Mouse (Mus musculus): Measurements from ENCODE around the gene Ccdc122. TPM values are rescaled to one million over a fixed set of nuclear protein-coding genes. Genes with fewer than 3 reads are reported as not detected.

Ccdc122 gene
- polyA plus RNA-seq, 1 experiment: 0.47 TPM

DNA sequence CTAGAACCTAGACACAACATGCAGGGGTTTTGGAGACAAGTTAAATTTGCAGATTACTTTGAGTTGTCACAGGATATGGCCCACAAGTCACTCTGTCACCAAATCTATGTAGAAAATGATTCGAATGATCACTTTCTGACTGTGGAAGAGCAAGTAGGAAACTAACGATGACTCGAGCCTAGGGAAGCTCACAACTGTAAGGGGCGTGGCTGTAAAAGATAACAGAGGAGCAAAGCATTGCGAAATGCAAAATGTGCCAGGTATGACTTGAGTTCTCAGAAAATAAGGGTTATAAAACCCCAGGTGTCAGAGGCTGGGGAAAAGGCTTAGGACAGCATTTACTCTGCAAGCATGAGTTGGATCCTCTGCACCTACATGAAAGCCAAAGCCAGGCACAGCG lies 19.4 kb upstream of the Ccdc122 start:
- H3K27ac ChIP-seq (ENCODE audit: insufficient read depth, low read depth, low read length): no peak overlapping the region
- TF ChIP-seq POLR2A (IDR thresholded peaks at IDR 0.05; ENCODE audit: low read depth, low read length) (no peak), CTCF (IDR thresholded peaks at IDR 0.05; ENCODE audit: extremely low read depth, insufficient read length, insufficient replicate concordance, low read depth, low read length) (no peak)
- peaks cover 1% of the 10 kb centered on the region; the same call in 1 of the 2 replicates for H3K36me3 ChIP-seq (ENCODE audit: control insufficient read depth, insufficient read depth, low read length)
- H3K27me3 ChIP-seq (ENCODE audit: control insufficient read depth, insufficient read depth, low read length): no peaks in the 10 kb centered on the region
- no peak overlapping the region for H3K4me3 ChIP-seq (ENCODE audit: low read depth, low read length)
- H3K4me1 ChIP-seq (ENCODE audit: control insufficient read depth, insufficient read depth, insufficient read length, low read length): peaks cover 2% of the 10 kb centered on the region; the same call in 1 of the 2 replicates
- 25% methylated on average over 6 of the region's 6 CpGs for WGBS

DNA sequence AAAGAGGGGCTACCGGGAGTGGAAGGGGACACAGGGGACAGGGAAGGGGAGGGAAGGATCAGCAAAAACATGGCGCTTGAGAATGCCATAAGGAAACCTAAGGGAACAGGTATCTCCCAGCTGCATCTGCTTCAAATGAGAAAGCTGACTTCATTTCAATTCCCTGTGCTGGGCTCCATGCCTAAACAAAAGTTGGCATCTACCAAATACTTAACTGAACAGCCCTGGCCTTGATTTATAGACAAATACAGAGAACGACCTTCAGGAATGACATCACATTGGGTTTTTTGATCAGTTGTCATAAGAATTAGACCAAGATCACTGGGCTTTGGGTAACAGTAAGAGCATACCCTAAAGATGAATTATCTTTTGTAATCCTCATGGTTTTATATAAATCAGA lies 12.1 kb upstream of the Ccdc122 start:
- TF ChIP-seq CTCF (IDR thresholded peaks at IDR 0.05; ENCODE audit: extremely low read depth, insufficient read length, insufficient replicate concordance, low read depth, low read length) (no peak), POLR2A (IDR thresholded peaks at IDR 0.05; ENCODE audit: low read depth, low read length) (no peak)
- no peaks in the 10 kb centered on the region for H3K27me3 ChIP-seq (ENCODE audit: control insufficient read depth, insufficient read depth, low read length)
- 87% methylated on average over 3 of the region's 3 CpGs for WGBS
- H3K36me3 ChIP-seq (ENCODE audit: control insufficient read depth, insufficient read depth, low read length): peaks cover 1% of the 10 kb centered on the region; the same call in 1 of the 2 replicates
- H3K4me3 ChIP-seq (ENCODE audit: low read depth, low read length): no peak overlapping the region
- no peaks in the 10 kb centered on the region for H3K4me1 ChIP-seq (ENCODE audit: control insufficient read depth, insufficient read depth, insufficient read length, low read length)
- H3K27ac ChIP-seq (ENCODE audit: insufficient read depth, low read depth, low read length): no peak overlapping the region

DNA sequence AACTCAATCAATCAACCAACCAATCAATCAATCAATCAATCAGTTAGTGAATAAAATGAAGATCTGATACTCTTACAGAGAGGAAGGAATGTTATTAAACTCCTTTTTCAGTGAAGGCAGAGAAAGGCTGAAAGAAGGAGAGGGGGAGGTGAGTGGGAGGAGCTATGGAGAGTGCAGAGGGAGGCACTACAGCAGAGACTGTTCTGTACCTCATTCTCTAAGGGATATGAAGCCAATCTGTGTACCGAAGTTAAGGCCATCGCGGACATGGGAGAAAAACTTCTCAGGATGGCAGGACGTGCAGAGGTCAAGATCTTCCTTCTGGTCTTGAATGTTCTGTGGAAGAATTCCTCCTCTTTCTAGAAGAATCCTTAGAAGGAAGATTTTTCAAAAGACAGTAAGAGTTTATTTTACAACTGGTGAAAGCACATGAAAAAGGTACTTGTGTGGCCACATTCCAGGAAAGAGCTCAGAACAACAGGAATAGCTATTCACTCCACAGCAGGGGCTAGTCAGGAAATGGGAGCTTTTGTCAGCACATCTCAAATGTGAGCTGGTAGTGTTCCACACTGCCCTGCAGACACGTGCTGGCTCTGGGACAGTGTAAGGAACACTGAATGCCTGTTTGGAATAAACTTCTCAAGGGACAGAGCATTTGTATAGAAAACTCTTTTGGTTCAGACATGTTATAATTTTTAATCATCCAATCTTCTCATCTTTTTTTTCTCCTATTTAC lies 7.1 kb upstream of the Ccdc122 start:
- 73% methylated on average over 5 of the region's 5 CpGs for WGBS
- Histone ChIP-seq H3K36me3 (ENCODE audit: control insufficient read depth, insufficient read depth, low read length) (no peaks in the 10 kb centered on the region), H3K4me3 (ENCODE audit: low read depth, low read length) (no peak overlapping the region), H3K27ac (ENCODE audit: insufficient read depth, low read depth, low read length) (no peak overlapping the region), H3K27me3 (ENCODE audit: control insufficient read depth, insufficient read depth, low read length) (no peaks in the 10 kb centered on the region), H3K4me1 (ENCODE audit: control insufficient read depth, insufficient read depth, insufficient read length, low read length) (peaks cover 3% of the 10 kb centered on the region; the same call in 1 of the 2 replicates)
- TF ChIP-seq CTCF (IDR thresholded peaks at IDR 0.05; ENCODE audit: extremely low read depth, insufficient read length, insufficient replicate concordance, low read depth, low read length) (no peak), POLR2A (IDR thresholded peaks at IDR 0.05; ENCODE audit: low read depth, low read length) (no peak)

DNA sequence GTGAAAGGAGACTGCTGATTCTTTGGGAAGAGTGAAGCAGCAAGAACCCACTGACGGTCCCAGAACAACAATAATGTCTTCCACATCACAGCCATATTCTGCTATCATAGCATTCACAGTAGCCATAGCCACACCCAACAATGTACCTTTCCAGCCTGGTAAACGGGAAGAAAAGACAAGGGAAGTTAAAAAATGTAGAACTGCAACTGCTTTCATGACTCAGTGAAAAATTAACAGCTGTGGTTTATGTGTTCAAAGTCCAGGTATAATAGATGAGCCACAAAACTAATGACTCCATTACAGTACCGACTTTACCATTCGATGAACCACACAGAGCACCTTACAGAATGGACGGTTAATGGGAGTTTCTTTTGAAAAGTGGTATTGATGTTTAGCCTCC lies 5.8 kb upstream of the Ccdc122 start:
- no peaks in the 10 kb centered on the region for H3K27me3 ChIP-seq (ENCODE audit: control insufficient read depth, insufficient read depth, low read length)
- H3K36me3 ChIP-seq (ENCODE audit: control insufficient read depth, insufficient read depth, low read length): no peaks in the 10 kb centered on the region
- no peak overlapping the region for H3K27ac ChIP-seq (ENCODE audit: insufficient read depth, low read depth, low read length)
- H3K4me1 ChIP-seq (ENCODE audit: control insufficient read depth, insufficient read depth, insufficient read length, low read length): peaks cover 4% of the 10 kb centered on the region; the same call in 1 of the 2 replicates
- no peak for TF ChIP-seq CTCF (IDR thresholded peaks at IDR 0.05; ENCODE audit: extremely low read depth, insufficient read length, insufficient replicate concordance, low read depth, low read length)
- no peak for TF ChIP-seq POLR2A (IDR thresholded peaks at IDR 0.05; ENCODE audit: low read depth, low read length)
- 22% methylated on average over 5 of the region's 5 CpGs for WGBS
- H3K4me3 ChIP-seq (ENCODE audit: low read depth, low read length): no peak overlapping the region

DNA sequence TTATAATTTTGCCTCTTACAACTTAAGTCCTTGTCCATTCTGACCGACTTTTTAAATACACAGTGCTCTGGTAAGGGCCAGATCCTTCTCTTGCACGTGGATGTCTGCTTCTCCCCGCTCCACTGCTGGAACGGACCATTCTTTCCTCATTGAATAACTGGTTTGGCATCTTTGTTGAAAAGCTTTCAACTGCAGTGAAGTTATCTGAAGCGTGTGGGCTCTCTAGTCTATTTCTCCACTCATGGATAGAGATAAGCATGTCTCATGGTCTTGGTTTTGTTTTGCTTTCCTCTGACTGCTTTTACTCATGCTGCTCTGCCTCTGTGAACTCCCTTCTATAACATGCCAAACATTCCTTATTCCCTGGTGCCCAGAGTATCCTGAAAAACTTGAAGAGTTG lies 4.1 kb upstream of the Ccdc122 start:
- no peak overlapping the region for H3K27ac ChIP-seq (ENCODE audit: insufficient read depth, low read depth, low read length)
- WGBS: 85% methylated on average over 5 of the region's 5 CpGs
- H3K4me3 ChIP-seq (ENCODE audit: low read depth, low read length): no peak overlapping the region
- H3K36me3 ChIP-seq (ENCODE audit: control insufficient read depth, insufficient read depth, low read length): no peaks in the 10 kb centered on the region
- TF ChIP-seq CTCF (IDR thresholded peaks at IDR 0.05; ENCODE audit: extremely low read depth, insufficient read length, insufficient replicate concordance, low read depth, low read length) (no peak), POLR2A (IDR thresholded peaks at IDR 0.05; ENCODE audit: low read depth, low read length) (no peak)
- peaks cover 6% of the 10 kb centered on the region; the same call in 1 of the 2 replicates for H3K4me1 ChIP-seq (ENCODE audit: control insufficient read depth, insufficient read depth, insufficient read length, low read length)
- no peaks in the 10 kb centered on the region for H3K27me3 ChIP-seq (ENCODE audit: control insufficient read depth, insufficient read depth, low read length)

DNA sequence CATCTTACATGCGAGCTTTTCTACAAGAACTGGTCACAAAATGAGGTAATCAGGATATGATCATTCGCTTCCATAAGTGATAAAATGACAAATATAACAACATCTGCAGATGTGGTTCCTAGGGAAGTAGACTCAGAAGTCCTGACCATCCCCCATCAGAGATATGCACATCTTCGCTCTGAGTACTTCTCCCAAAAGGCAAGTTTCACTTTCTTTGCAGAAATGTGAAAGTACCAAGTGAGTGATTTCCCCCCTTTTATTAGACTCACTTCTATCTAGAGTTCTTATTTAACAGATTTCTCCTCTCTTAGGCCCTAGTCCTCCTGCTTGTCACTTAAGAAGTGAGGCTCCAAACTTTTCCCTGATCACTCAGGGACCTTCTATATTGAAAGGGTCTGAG lies 3.2 kb upstream of the Ccdc122 start:
- 84% methylated on average over 3 of the region's 3 CpGs for WGBS
- TF ChIP-seq POLR2A (IDR thresholded peaks at IDR 0.05; ENCODE audit: low read depth, low read length) (no peak), CTCF (IDR thresholded peaks at IDR 0.05; ENCODE audit: extremely low read depth, insufficient read length, insufficient replicate concordance, low read depth, low read length) (no peak)

DNA sequence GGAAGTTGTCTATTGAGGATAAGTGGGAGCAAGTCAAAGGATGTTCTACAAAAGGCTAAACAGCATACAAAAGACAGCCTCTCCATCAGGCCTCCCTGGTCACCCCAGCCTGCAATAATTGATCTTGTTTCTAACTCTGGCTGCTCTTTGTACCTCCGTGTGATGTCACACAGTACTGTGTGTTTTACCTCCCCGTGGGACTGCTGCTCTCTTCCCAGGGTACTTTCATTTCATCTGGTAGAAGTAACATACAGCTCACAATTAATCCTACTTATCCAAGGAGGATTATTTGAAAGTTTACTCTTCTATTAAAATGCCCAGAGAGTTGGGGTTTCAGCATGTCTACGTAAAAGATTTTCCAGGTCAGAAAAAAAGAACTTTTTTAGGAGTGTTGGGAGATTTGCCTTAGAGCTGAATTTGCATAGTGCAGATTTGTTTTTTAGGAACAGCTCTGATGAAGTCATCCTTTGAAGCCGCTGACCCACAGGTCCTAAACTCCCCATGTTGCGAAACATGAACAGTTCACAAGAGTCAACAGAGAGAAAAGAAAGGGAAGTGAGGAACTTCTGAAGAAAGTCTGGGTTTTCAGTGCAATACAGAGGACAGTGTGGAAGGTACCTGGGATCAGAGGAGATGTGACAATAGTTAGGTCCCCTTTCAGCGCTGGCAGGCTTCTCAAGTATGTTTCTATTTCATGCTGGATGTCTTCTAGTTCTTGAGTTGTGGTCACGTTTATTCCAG lies 2.2 kb upstream of the Ccdc122 start:
- WGBS: 51% methylated on average over 7 of the region's 7 CpGs
- Histone ChIP-seq H3K36me3 (ENCODE audit: control insufficient read depth, insufficient read depth, low read length) (no peaks in the 10 kb centered on the region), H3K4me3 (ENCODE audit: low read depth, low read length) (no peak overlapping the region), H3K27me3 (ENCODE audit: control insufficient read depth, insufficient read depth, low read length) (no peaks in the 10 kb centered on the region), H3K27ac (ENCODE audit: insufficient read depth, low read depth, low read length) (0 out of 2 replicates have a peak overlapping the region, but pooled peaks have one; percentile 12), H3K4me1 (ENCODE audit: control insufficient read depth, insufficient read depth, insufficient read length, low read length) (peaks cover 10% of the 10 kb centered on the region; the same call in 1 of the 2 replicates)
- TF ChIP-seq CTCF (IDR thresholded peaks at IDR 0.05; ENCODE audit: extremely low read depth, insufficient read length, insufficient replicate concordance, low read depth, low read length): no peak
- TF ChIP-seq POLR2A (IDR thresholded peaks at IDR 0.05; ENCODE audit: low read depth, low read length): no peak

More for the DNA sequence above, 3.2 kb upstream of the Ccdc122 start:
- Histone ChIP-seq H3K27me3 (ENCODE audit: control insufficient read depth, insufficient read depth, low read length) (no peaks in the 10 kb centered on the region), H3K4me1 (ENCODE audit: control insufficient read depth, insufficient read depth, insufficient read length, low read length) (peaks cover 10% of the 10 kb centered on the region; the same call in 1 of the 2 replicates), H3K36me3 (ENCODE audit: control insufficient read depth, insufficient read depth, low read length) (no peaks in the 10 kb centered on the region), H3K27ac (ENCODE audit: insufficient read depth, low read depth, low read length) (no peak overlapping the region), H3K4me3 (ENCODE audit: low read depth, low read length) (no peak overlapping the region)
